Mouse (Mus musculus): ENCODE measurements around the gene Anks1b.

Gene Anks1b

DNA sequence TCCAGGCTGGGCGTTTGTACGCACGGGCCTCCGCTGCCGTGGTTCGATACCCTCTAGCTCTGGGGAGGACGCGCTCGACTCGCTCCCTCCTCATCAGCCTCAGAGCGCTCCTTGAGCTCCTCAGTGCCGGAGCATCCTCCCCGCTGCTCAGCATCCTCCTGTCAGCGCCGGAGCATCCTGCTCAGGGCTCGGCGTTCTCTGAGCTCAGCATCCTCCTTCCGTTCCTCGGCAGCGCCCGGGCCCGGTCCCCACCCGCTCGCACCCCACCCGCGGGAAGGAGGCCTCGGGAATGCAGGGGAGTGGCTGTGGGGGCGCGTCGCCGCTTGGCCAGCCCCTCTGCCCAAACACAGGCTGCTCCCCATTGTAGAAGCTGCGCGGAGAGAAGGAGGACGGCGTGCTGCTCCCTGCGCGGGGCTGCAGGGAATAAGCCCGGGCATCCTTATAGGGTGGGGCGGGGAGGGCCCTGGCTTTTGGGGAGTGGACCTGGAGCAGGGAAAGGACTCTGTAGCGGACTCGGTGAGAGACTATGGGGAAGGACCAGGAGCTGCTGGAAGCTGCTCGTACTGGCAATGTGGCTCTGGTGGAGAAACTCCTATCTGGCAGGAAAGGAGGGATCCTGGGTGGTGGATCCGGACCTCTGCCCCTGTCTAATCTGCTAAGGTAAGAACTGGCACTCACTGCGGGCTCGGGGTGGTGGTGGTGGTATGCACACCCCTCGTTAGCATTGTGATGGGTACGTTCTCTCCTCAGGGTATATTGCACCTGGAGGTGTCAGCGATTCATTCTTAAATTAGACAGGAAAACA lies at the start of gene Anks1b:
Anks1b (plus strand) TSS at position 364 of the 805 bp plus-strand sequence.
- no peak for DNase-seq (ENCODE audit: low read depth)

GRCm38 (mm10) chr10:89823906-89824305 lies 49.4 kb upstream of the Anks1b start:
- peak; percentile 25 for DNase-seq (ENCODE audit: low read depth)

- DNase-seq (ENCODE audit: low read depth), result no peak
These were observed 46.4 kb upstream of the Anks1b start for GRCm38 (mm10) chr10:89826896-89827295.

GRCm38 (mm10) chr10:89832334-89832733 lies 41.0 kb upstream of the Anks1b start:
- DNase-seq (ENCODE audit: low read depth), result no peak

- no peak for DNase-seq (ENCODE audit: low read depth)
These were observed 40.1 kb upstream of the Anks1b start for GRCm38 (mm10) chr10:89833166-89833565.

- no peak for DNase-seq (ENCODE audit: low read depth)
These were observed 35.8 kb upstream of the Anks1b start for GRCm38 (mm10) chr10:89837476-89837875.

DNA sequence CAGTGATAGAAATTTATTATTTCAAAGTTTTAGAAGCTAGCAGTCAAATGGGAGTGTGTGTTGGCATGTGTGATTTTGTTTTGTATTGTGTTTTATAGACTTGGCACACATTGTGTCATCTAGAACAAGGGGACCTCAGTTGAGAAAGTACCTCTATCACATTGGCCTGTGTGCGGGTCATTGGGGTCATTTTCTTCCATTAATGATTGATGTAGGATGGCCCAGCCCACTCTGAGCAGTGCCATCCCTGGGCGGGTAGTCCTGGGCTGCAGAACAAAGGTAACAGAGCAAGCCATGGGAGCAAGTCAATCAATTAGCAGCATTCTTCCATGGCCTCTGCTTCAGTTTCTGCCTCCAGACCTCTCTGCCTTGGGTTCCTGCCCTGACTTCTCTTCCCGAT lies 34.5 kb upstream of the Anks1b start:
- DNase-seq (ENCODE audit: low read depth), result no peak

DNA sequence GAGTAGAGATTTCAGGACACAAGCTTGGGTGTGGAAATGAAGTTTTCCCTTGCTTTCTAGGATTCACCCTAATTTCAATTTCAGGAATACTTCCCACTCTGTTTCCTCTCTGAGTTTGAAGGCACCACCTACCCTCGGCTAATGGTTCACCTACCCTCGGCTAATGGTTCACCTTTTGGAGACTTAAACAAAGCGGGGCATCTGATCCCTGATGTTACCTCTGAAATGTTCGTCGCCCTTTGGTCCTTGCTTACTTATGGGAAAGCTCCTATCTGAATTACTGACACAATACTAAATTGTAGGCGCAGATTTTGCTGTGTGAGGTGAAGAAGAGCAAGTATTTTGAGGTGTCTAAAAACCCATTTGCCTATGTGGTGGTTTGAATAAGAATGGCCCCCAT lies 22.4 kb upstream of the Anks1b start:
- DNase-seq (ENCODE audit: low read depth), result no peak

- no peak for DNase-seq (ENCODE audit: low read depth)
These were observed 17.9 kb upstream of the Anks1b start for GRCm38 (mm10) chr10:89855251-89855875.

GRCm38 (mm10) chr10:89856286-89856685 lies 17.0 kb upstream of the Anks1b start:
- DNase-seq (ENCODE audit: low read depth), result no peak

- no peak for DNase-seq (ENCODE audit: low read depth)
These were observed 5.1 kb upstream of the Anks1b start for GRCm38 (mm10) chr10:89868211-89868610.

DNA sequence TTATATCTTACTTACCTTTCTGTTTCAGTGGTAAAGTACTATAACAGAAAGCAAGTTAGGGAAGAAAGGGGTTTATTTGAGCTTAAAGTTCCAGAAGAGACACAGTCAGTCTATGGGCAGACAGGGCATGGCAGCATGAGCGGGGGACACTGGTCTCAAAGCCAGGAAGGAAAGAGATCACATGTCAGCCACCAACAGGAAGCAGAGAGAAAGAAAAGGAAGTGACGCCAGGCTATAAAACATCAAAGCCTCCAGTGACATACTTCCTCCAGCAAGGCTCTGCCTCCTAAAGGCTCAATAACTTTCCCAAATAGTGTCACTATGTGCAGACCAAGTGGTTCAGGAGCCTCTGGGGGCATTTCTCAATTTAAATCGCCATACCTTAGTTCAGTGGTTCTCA lies 4.5 kb upstream of the Anks1b start:
- DNase-seq (ENCODE audit: low read depth), result no peak

DNA sequence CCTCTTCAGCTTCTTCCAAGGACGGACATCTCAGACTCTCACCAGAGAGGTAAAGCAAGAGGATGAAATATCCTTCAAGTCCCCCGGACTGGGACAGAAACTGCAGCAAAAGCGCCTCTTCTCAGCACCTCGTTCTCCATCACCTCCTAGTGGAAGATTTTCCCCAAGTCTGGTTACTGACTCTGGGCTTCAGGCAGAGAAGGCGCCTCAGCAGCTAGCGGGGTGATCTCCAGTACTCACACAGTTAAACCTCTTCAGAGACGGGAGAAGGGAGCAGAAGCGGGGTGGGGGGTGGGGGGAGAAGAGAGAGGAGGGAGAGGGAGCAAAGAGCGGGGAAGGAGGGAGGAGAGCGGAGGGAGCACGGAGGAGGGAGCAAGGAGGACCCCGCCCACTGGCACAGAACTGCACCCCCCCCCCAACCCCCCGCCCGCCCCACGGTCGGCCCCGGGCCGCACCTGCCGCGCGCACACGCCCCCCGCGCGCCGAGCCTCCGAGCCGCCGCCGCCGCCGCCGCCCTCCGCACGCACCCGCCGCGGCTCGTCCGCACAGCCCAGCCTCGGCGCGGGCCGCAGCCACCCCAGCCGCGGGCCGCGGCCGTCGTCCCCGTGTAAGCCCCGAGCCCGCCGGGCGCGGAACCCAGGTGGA lies 686 bp upstream of the Anks1b start:
- no peak for DNase-seq (ENCODE audit: low read depth)

GRCm38 (mm10) chr10:89874036-89874435 lies 727 bp downstream of the Anks1b start:
- DNase-seq (ENCODE audit: low read depth), result no peak

GRCm38 (mm10) chr10:89883561-89883960 lies 10.3 kb downstream of the Anks1b start:
- DNase-seq (ENCODE audit: low read depth), result no peak

- DNase-seq (ENCODE audit: low read depth), result no peak
These were observed 29.5 kb downstream of the Anks1b start for GRCm38 (mm10) chr10:89902720-89903337.

GRCm38 (mm10) chr10:89911889-89912288 lies 38.6 kb downstream of the Anks1b start:
- no peak for DNase-seq (ENCODE audit: low read depth)

- no peak for DNase-seq (ENCODE audit: low read depth)
These were observed 39.9 kb downstream of the Anks1b start for GRCm38 (mm10) chr10:89913174-89913573.

DNA sequence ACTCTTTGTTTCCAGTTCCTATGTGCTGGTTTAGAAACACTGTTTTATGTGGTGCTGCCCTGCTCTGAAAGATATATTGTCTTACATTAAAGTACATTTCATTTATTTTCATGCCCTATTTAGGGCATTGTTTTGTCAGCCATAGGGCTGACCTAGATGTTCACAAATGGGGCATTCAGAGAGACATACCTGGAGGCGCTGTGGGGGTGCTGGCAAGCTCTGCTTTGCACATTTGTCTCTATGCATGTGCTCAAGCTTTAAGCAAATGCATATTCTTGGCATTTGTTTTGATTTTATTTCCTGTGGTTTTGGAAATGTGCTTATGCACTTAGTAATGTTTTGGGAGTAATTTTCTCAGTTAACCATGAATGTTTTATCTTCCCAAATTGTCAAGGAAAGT lies 43.8 kb downstream of the Anks1b start:
- DNase-seq (ENCODE audit: low read depth), result no peak

- no peak for DNase-seq (ENCODE audit: low read depth)
These were observed 48.7 kb downstream of the Anks1b start for GRCm38 (mm10) chr10:89921965-89922364.

DNA sequence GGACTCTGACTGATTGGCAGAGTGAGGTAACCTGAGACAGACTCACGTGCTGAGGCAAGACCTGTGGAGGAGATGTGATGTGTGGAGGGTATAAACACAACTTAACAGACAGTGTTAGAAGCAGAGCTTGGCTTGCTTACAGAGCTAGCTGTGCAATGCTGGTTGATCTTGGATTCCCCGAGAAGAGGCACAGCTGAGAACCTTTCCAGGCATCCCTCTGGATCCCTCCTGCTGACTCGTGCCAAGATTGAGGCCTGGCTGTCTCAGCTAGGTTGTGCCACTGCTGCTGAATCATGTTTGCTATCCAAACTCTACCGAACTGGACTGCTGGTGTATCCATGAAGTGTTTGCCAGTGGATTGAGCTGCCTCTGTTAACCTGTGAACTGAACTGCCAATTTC lies 68.9 kb downstream of the Anks1b start:
- no peak for DNase-seq (ENCODE audit: low read depth)

DNA sequence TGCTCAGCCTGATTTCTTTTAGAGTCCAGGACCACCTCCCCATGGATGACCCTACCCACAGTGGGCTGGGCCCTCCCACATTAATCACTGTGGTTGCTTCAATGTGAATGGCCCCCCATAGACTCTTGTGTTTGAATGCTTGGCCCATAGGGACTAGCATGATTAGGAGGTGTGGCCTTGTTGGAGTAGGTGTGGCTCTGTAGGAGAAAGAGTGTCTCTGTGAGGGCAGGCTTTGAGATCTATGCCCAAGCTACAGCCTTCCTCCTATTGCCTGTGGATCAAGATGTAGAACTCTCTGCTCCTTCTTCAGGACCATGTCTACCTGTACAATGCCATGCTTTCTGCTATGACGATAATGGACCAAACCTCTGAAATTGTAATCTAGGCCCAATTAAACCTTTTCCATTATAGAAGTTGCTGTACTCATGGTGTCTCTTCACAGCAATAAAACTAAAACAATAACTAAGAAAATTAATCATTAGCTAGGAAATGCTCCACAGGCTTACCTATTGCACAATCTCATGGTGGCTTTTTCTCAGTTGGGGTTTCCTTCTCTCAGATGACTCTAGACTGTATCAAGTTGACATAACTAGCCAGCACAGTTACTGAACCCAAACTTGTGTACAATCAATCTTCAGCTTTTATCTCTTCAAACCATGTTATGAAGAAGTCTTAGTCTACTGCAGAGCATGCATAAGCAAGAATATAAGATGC lies 73.5 kb downstream of the Anks1b start:
- DNase-seq (ENCODE audit: low read depth), result no peak

Measured in c-Kit-positive CD71-negative TER-119-negative erythroid progenitor cells, embryonic 14.5 days (primary cell).